Comparison of ENCODE assay signal across 7 mouse cellular contexts in genomic region chr7:29768980-29769379, GRCm38 (mm10). TPM values are rescaled to one million over a fixed set of nuclear protein-coding genes. Genes with fewer than 3 reads are reported as not detected.
DNase-seq lines count a peak whose midpoint lies in the region; ATAC-seq lines count a peak whose summit lies in the region.

No protein-coding gene starts in this region.

- no peak for ATAC-seq in lung, embryonic 16.5 days (ENCODE audit: low read depth)
- ATAC-seq in limb, embryonic 12.5 days (ENCODE audit: insufficient number of reproducible peaks, insufficient read depth, low FRiP score, low TSS enrichment, low read depth) = no peak
- ATAC-seq in stomach, embryonic 14.5 days (ENCODE audit: insufficient number of reproducible peaks, insufficient read depth, low FRiP score, low read depth) = no peak

- peak overlapping the region; percentile 83 for H3K4me3 ChIP-seq in lung, embryonic 16.5 days (ENCODE audit: low read length)
- peak overlapping the region; percentile 80 for H3K4me3 ChIP-seq in forebrain, embryonic 10.5 days
- H3K4me3 ChIP-seq in limb, embryonic 12.5 days (replicated peaks) = peak overlapping the region; percentile 74
- H3K4me3 ChIP-seq in stomach, embryonic 14.5 days (ENCODE audit: low read depth, low read length) = peak overlapping the region; percentile 58

- WGBS in lung, embryonic 16.5 days = 4% methylated on average over 10 of the region's 10 CpGs
- 7% methylated on average over 10 of the region's 10 CpGs for WGBS in forebrain, embryonic 10.5 days
- 8% methylated on average over 10 of the region's 10 CpGs for WGBS in limb, embryonic 12.5 days
- WGBS in stomach, embryonic 14.5 days = 6% methylated on average over 10 of the region's 10 CpGs

- peak overlapping the region; percentile 82 for H3K9ac ChIP-seq in lung, embryonic 16.5 days (ENCODE audit: low read length)
- peak overlapping the region; percentile 65 for H3K9ac ChIP-seq in limb, embryonic 12.5 days (replicated peaks)
- peak overlapping the region; percentile 52 for H3K9ac ChIP-seq in stomach, embryonic 14.5 days (replicated peaks; ENCODE audit: low read depth, low read length)

- H3K36me3 ChIP-seq in lung, embryonic 16.5 days (ENCODE audit: control insufficient read depth, insufficient read depth, low read length) = peaks cover 14% of the 10 kb centered on the region
- H3K36me3 ChIP-seq in forebrain, embryonic 10.5 days (replicated peaks) = peaks cover 31% of the 10 kb centered on the region
- peaks cover 32% of the 10 kb centered on the region for H3K36me3 ChIP-seq in limb, embryonic 12.5 days
- peaks cover 13% of the 10 kb centered on the region for H3K36me3 ChIP-seq in stomach, embryonic 14.5 days (ENCODE audit: control insufficient read depth, insufficient read depth, low read length)

- peak overlapping the region; percentile 97; the same call in 1 of the 2 replicates for H3K27ac ChIP-seq in lung, embryonic 16.5 days (ENCODE audit: low read length)
- H3K27ac ChIP-seq in forebrain, embryonic 10.5 days = peak overlapping the region; percentile 89
- peak overlapping the region; percentile 71 for H3K27ac ChIP-seq in limb, embryonic 12.5 days
- peak overlapping the region; percentile 87 for H3K27ac ChIP-seq in stomach, embryonic 14.5 days (ENCODE audit: low read length)

- H3K4me2 ChIP-seq in lung, embryonic 16.5 days (ENCODE audit: low read depth, low read length) = peak overlapping the region; percentile 69
- peak overlapping the region; percentile 67 for H3K4me2 ChIP-seq in limb, embryonic 12.5 days
- H3K4me2 ChIP-seq in stomach, embryonic 14.5 days (replicated peaks; ENCODE audit: low read depth, low read length) = peak overlapping the region; percentile 59

- H3K9me3 ChIP-seq in lung, embryonic 16.5 days (ENCODE audit: control insufficient read depth, low read length) = no peaks in the 10 kb centered on the region
- no peaks in the 10 kb centered on the region for H3K9me3 ChIP-seq in forebrain, embryonic 10.5 days
- no peaks in the 10 kb centered on the region for H3K9me3 ChIP-seq in limb, embryonic 12.5 days
- H3K9me3 ChIP-seq in stomach, embryonic 14.5 days (ENCODE audit: control insufficient read depth, low read depth, low read length) = no peaks in the 10 kb centered on the region

- peaks cover 10% of the 10 kb centered on the region for H3K4me1 ChIP-seq in lung, embryonic 16.5 days (replicated peaks; ENCODE audit: control insufficient read depth, insufficient read depth, low read length)
- H3K4me1 ChIP-seq in forebrain, embryonic 10.5 days = peaks cover 23% of the 10 kb centered on the region
- peaks cover 16% of the 10 kb centered on the region for H3K4me1 ChIP-seq in limb, embryonic 12.5 days (replicated peaks)
- peaks cover 4% of the 10 kb centered on the region; the same call in 1 of the 2 replicates for H3K4me1 ChIP-seq in stomach, embryonic 14.5 days (ENCODE audit: control insufficient read depth, insufficient read depth, low read length)

- DNase-seq in lung, postnatal 4 days = no peak
- DNase-seq in forebrain, embryonic 10.5 days (ENCODE audit: extremely low spot score, low spot score) = no peak
- no peak for DNase-seq in thymus, postnatal 0 days (ENCODE audit: low spot score)
- no peak for DNase-seq in cerebellum, postnatal 25 days

- H3K27me3 ChIP-seq in lung, embryonic 16.5 days (ENCODE audit: control insufficient read depth, insufficient read depth, low read depth, low read length) = no peaks in the 10 kb centered on the region
- no peaks in the 10 kb centered on the region for H3K27me3 ChIP-seq in forebrain, embryonic 10.5 days (ENCODE audit: poor library complexity, severe bottlenecking)
- no peaks in the 10 kb centered on the region for H3K27me3 ChIP-seq in limb, embryonic 12.5 days
- no peaks in the 10 kb centered on the region for H3K27me3 ChIP-seq in stomach, embryonic 14.5 days (ENCODE audit: control insufficient read depth, insufficient read depth, low read length)

RNA-seq across cellular contexts. Expression of gene Zfp84, which starts 0.6 kb away (rescaled TPM):
- polyA plus RNA-seq in lung, embryonic 16.5 days (2015; fragmentation: Nextera tagmentation; extraction: Ambion mirVana) = 12.8 and 13.7 TPM in 2 replicates
- polyA plus RNA-seq in forebrain, embryonic 10.5 days (2016; fragmentation: Nextera tagmentation; extraction: Ambion mirVana) = 11.6 and 11.8 TPM in 2 replicates
- 14.0 and 14.7 TPM in 2 replicates for polyA plus RNA-seq in limb, embryonic 12.5 days (2016; fragmentation: Nextera tagmentation; extraction: Ambion mirVana)
- 13.9 and 16.3 TPM in 2 replicates for polyA plus RNA-seq in stomach, embryonic 14.5 days (2014; fragmentation: Nextera tagmentation; extraction: Ambion mirVana)
- polyA plus RNA-seq in thymus, postnatal 0 days (2015; fragmentation: Nextera tagmentation; extraction: Ambion mirVana) = 12.8 TPM in 2 replicates

RNA-seq across cellular contexts. Expression of gene Zfp30, which starts 14.8 kb away (rescaled TPM):
- 6.4 and 6.9 TPM in 2 replicates for polyA plus RNA-seq in lung, embryonic 16.5 days (2015; fragmentation: Nextera tagmentation; extraction: Ambion mirVana)
- polyA plus RNA-seq in forebrain, embryonic 10.5 days (2016; fragmentation: Nextera tagmentation; extraction: Ambion mirVana) = 6.9 and 7.0 TPM in 2 replicates
- polyA plus RNA-seq in limb, embryonic 12.5 days (2016; fragmentation: Nextera tagmentation; extraction: Ambion mirVana) = 9.3 and 9.9 TPM in 2 replicates
- polyA plus RNA-seq in stomach, embryonic 14.5 days (2014; fragmentation: Nextera tagmentation; extraction: Ambion mirVana) = 8.6 and 10.2 TPM in 2 replicates
- 2.1 and 2.6 TPM in 2 replicates for polyA plus RNA-seq in thymus, postnatal 0 days (2015; fragmentation: Nextera tagmentation; extraction: Ambion mirVana)

RNA-seq across cellular contexts. Expression of gene Catsperg2, which starts 42.1 kb away (rescaled TPM):
- polyA plus RNA-seq in lung, embryonic 16.5 days (2015; fragmentation: Nextera tagmentation; extraction: Ambion mirVana) = 0.14 TPM in 1 of 2 replicates, not detected in the other
- polyA plus RNA-seq in forebrain, embryonic 10.5 days (2016; fragmentation: Nextera tagmentation; extraction: Ambion mirVana) = 0.14 TPM in 1 of 2 replicates, not detected in the other
- not detected in 2 replicates for polyA plus RNA-seq in limb, embryonic 12.5 days (2016; fragmentation: Nextera tagmentation; extraction: Ambion mirVana)
- polyA plus RNA-seq in stomach, embryonic 14.5 days (2014; fragmentation: Nextera tagmentation; extraction: Ambion mirVana) = not detected in 2 replicates
- polyA plus RNA-seq in thymus, postnatal 0 days (2015; fragmentation: Nextera tagmentation; extraction: Ambion mirVana) = not detected in 2 replicates

RNA-seq across cellular contexts. Expression of gene Zfp790, which starts 46.9 kb away (rescaled TPM):
- polyA plus RNA-seq in lung, embryonic 16.5 days (2015; fragmentation: Nextera tagmentation; extraction: Ambion mirVana) = 15.6 and 16.0 TPM in 2 replicates
- 11.6 and 13.2 TPM in 2 replicates for polyA plus RNA-seq in forebrain, embryonic 10.5 days (2016; fragmentation: Nextera tagmentation; extraction: Ambion mirVana)
- polyA plus RNA-seq in limb, embryonic 12.5 days (2016; fragmentation: Nextera tagmentation; extraction: Ambion mirVana) = 17.1 and 18.0 TPM in 2 replicates
- polyA plus RNA-seq in stomach, embryonic 14.5 days (2014; fragmentation: Nextera tagmentation; extraction: Ambion mirVana) = 13.5 and 16.6 TPM in 2 replicates
- polyA plus RNA-seq in thymus, postnatal 0 days (2015; fragmentation: Nextera tagmentation; extraction: Ambion mirVana) = 10.4 and 11.7 TPM in 2 replicates
